Mouse (Mus musculus) mouse trophoblast stem cell (cell line): Measurements from ENCODE around the gene Ryr2.
"Not testable (repeated sequence)": the region's sequence is repeated elsewhere in the genome, so short reads cannot be mapped to it uniquely, and the experiment has no call there.

Experiments
- in situ Hi-C, 2 experiments: fragments of 300-500 bp; cut with MseI, MboI; formaldehyde crosslinking; loops; 2 replicates in 1 of 2; 3 replicates in 1 of 2; pipeline ENCODE4 v1.15.1; 2025

Gene Ryr2

DNA sequence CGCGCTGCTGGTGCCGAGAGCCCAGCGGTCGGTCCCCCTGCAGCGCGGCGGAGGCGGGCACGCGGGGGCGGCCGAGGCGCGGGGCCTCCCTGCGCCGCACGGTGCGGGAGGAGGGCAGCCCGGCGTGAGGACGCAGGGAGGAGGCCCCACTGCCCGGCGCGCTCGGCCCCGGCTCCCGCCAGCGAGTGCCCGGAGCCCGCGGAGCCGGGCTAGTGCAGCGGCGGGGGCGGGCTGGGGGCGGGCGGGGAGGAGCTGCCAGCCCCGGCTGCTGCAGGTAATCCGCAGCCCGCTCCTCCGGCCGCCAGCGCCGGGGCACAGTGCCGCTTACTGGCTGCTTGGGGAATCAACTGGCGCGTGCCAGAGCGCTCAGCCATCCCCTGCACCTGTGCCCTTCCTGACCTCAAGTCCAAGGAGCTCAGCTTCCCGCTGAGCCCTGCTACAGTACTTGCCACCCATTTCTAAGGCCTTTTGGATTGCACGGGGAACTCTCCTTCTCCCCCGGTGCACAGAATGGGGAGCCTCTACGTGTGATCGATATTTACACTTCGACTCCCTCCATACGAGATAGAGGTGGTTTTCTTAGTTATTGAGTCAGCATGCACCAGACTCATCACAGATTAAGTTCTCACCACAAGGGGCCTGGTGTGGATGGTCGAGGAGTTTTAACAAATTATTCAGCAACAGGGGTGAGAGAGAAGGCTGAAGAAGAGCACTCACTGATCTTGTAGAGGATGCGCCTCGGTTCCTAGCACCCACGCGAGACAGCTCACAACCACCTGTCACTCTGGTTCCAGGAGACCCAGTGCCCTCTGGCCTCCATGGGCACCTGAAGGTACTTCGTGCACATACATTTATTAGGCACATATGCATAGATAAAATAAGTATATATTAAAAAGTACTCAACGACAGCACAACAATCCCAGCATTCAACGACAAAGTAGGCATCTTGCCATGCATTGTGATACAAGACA, at the start of gene Ryr2:
TSS of gene Ryr2 (minus strand) at position 284 of the 971 bp plus-strand sequence.
- in situ Hi-C loops, result loop anchor here in 1 of 2 experiments (10.0 kb wide), 1 partner anchor 342 kb away; no protein-coding TSS in a partner anchor

DNA sequence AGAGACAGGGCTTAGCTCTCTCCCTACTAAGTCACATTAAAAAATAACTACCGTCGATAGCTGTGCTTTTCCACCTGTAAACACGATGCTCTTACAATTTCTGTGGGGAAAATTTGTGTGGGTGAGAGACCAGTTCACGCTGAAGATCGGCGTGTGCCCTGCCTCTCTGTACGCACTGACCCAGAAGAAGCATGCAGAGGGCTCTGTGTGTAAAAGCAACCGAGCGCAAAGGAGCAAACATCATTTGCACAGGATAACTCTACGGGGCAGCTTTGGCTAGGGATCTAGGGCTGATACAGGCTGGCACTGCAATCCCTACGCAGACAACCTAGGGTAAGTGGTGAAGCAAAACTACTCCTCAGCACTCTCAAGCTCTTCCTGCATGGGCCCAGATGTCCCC, 47.2 kb upstream of the Ryr2 start:
- in situ Hi-C loops, result no loop called here

DNA sequence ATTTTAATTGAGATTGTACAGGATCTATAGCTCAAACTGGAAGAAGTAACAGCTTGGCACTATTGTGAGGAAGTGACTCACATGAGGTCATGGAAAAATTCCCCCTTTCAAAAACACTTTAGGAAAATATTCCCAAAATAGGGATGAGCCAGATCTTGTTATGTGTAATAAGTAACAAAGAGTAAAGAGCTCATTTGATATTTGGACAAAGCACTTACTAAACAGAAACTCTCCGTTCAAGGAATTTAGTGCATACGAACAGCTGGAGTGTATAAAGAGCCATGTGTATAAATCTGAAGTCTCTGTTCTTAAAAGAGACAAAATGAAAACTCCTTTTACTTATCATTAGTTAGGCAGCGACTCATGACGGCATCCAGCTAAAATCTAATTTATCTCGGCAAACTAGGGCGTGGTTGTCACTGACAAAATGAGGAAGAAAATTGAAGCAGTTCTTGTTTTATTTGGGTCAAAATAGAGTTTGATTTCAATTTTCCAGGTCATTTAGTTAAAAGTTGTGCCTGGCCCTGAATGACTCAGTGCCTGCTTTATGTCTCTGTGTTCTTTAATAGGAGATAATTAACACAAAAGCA, 40.3 kb upstream of the Ryr2 start:
- in situ Hi-C loops, result no loop called here

GRCm38 (mm10) chr13:12146402-12146801, 39.7 kb upstream of the Ryr2 start:
- in situ Hi-C loops, result no loop called here

- in situ Hi-C loops, result no loop called here
These were observed 36.6 kb upstream of the Ryr2 start for GRCm38 (mm10) chr13:12143347-12143746.

DNA sequence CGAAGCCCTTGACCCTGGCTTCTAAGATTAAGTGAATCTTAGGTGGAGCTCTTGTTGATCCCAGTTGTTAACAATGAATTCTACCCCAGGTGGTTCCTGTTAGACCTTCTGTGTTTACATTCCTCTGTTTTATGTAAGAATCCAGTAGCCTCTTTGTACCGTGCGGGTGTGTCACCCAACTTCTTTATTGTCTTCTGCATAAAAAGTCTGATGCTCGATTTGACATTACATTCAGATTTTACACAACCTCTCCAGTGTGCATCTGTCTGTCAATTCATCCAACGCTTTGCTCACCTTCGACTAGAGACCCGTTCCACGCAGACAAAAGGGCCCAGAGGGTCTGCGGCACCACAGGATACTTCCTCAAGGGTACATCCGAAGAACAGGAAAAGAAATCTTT, 29.7 kb upstream of the Ryr2 start:
- in situ Hi-C loops, result not testable (repeated sequence)

DNA sequence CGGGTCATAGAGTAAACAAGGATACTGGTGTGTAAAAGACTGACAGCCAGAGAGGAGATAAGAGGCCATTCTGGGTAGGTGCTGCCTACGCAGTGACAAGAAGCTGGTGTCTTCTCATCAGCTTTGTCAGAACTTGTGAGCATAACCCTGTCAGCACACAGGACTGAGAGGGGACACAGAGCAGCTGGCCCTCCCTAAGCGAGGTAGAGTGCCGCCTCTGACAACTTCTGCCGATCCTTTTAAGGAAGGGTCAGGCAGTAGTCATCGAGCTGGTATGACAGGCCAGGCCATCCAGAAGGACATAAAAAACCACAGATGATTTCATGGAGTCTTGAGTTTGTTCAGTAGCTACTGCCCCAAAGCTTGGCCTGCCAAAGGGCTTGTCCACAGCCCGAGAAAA, 26.8 kb upstream of the Ryr2 start:
- in situ Hi-C loops, result no loop called here

GRCm38 (mm10) chr13:12132160-12132710, 25.5 kb upstream of the Ryr2 start:
- in situ Hi-C loops, result no loop called here

DNA sequence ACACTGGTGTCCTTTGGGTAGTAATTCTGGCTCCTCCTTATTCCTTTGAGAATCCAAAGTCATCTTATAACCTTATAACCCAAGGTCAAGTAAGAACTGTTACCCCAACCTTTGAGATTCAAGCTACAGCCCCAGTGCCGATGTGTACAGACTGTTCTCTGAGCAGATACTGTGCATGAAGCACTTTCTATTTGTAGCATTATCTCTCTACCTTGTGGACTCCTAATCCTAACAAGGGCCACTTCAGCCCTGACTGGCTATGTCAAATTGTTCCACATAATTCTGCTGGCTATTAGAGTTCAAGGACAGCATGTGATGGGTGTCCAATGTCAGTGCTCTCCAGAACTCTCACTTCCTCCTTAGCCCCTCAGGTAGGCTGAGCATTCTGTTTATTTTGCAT, 22.4 kb upstream of the Ryr2 start:
- in situ Hi-C loops, result no loop called here

DNA sequence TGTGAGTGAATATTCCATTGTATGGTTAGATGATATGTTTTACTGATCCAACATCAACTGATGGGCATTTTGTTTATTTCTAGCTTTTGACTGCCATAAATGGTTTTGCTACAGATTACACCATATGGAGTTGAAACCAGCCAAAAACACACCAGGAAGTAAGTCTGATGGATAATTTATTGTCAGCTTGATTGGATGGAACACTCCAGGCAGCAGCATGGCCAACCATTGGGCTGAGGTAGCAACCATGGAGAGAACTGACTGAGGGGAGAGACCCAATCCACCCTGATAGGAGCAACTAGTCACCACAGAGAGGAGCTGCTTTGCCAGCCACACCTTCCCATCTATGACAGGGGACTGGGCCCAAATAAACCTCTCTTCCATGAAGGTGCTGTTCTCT, 19.4 kb upstream of the Ryr2 start:
- in situ Hi-C loops, result no loop called here

- in situ Hi-C loops, result no loop called here
These were observed 18.3 kb upstream of the Ryr2 start for GRCm38 (mm10) chr13:12124940-12125540.

DNA sequence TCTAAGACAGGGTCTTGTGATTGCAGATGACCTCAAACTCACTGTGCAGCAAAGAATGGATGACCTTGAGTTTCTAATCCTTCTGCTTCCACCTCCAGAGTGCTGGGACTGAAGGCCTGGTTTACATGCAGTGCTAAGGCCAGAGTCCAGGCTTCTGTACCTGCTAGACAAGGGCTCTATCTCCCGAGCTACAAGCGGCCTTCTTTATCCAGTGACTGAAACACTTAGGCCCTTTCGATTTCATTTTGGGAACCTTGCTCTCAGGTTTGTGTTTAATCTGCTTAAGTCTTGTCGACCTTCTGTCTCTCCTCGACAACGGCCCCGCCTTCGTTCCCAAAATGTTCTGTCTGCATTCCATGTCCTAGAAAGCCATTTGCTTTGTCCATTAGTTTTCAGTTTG, 8.8 kb upstream of the Ryr2 start:
- in situ Hi-C loops, result no loop called here

DNA sequence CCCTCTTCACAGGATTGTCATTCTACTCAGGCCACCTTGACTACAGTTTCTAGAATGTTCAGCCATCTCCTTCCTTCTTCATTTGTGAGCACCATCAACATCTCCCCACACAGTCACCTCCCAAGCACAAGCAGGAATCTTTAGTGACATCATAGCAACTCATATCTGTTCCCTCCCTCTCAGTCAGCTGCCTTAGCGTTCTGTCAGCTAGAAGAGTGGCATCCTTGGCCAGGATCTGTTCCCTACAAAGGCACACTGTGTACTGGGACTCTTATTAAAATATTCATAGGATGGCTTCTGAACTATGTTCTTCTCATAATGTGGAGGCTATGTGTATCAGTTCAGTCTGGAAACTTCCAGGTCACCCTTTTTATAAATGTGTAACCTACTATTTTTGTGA, 8.1 kb upstream of the Ryr2 start:
- in situ Hi-C loops, result no loop called here

DNA sequence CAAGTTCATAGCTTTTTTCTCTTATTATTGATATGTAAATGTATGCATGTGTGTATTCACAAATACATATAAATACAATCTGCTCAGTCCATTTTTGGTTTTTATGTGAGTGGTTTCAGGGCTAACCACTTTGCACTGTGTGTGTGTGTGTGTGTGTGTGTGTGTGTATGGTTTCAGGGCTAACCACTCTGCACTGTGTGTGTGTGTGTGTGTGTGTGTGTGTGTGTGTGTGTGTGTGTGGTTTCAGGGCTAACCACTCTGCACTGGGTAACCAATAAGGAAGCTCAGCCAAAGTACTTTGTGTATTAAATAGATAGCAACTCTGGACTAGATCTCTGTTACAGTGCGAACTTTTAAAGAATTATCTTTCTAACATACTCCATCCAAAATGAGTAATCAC, 2.2 kb upstream of the Ryr2 start:
- in situ Hi-C loops, result loop anchor here in 1 of 2 experiments (10.0 kb wide), 1 partner anchor 344 kb away; no protein-coding TSS in a partner anchor

- in situ Hi-C loops, result loop anchor here in 1 of 2 experiments (10.0 kb wide), 1 partner anchor 341 kb away; no protein-coding TSS in a partner anchor
These were observed 716 bp downstream of the Ryr2 start for GRCm38 (mm10) chr13:12105830-12106628.

- in situ Hi-C loops, result loop anchor here in 1 of 2 experiments (10.0 kb wide), 1 partner anchor 341 kb away; no protein-coding TSS in a partner anchor
These were observed 1.4 kb downstream of the Ryr2 start for GRCm38 (mm10) chr13:12105231-12105829.

- in situ Hi-C loops, result loop anchor here in 1 of 2 experiments (10.0 kb wide), 1 partner anchor 340 kb away; no protein-coding TSS in a partner anchor
These were observed 2.4 kb downstream of the Ryr2 start for GRCm38 (mm10) chr13:12104318-12104717.

GRCm38 (mm10) chr13:12103017-12103416, 3.7 kb downstream of the Ryr2 start:
- in situ Hi-C loops, result loop anchor here in 1 of 2 experiments (10.0 kb wide), 1 partner anchor 338 kb away; no protein-coding TSS in a partner anchor

- in situ Hi-C loops, result no loop called here
These were observed 7.3 kb downstream of the Ryr2 start for GRCm38 (mm10) chr13:12099446-12099845.

GRCm38 (mm10) chr13:12098981-12099380, 7.8 kb downstream of the Ryr2 start:
- in situ Hi-C loops, result no loop called here
